12 mouse cellular contexts compared by ENCODE assay signal in the genomic region with DNA sequence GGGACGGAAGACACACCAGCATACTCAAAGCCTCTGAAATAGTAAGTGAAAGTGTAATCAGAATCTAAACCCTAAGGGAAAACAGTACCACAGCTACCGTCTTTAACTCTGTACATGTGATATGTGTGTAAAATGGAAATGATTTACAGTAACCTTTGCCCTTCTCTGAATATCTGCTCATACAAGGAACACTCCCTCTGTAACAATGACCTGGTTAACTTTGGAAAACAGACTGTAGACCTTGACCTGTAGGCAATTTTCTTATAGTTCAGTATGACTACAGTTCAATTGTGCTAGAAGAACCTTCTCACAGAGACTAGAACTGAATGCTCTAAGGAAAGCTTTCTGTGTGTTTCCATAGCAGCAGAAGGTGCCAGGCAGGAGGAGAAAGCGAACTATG.
"Had no signal": no experiment of that assay in that cellular context is flagged by ENCODE, and none has a peak within 500 bp of the region (broad histone marks: within the 10 kb centered on the region; RNA-seq: fewer than 3 reads in every experiment).

No protein-coding gene starts in this region.

- H3K9ac ChIP-seq: limb, embryonic 15.5 days; liver, embryonic 13.5 days; midbrain, embryonic 15.5 days; neural tube, embryonic 12.5 days had no signal

- H3K36me3 ChIP-seq: limb, embryonic 15.5 days; liver, embryonic 13.5 days; midbrain, embryonic 15.5 days; neural tube, embryonic 12.5 days had no signal

- H3K4me3 ChIP-seq: limb, embryonic 15.5 days; liver, embryonic 13.5 days; midbrain, embryonic 15.5 days; neural tube, embryonic 12.5 days had no signal

- H3K27ac ChIP-seq: limb, embryonic 15.5 days; liver, embryonic 13.5 days; midbrain, embryonic 15.5 days; neural tube, embryonic 12.5 days had no signal

- H3K27me3 ChIP-seq: limb, embryonic 15.5 days; liver, embryonic 13.5 days; midbrain, embryonic 15.5 days; neural tube, embryonic 12.5 days had no signal

- ATAC-seq: lung, postnatal 0 days; midbrain, embryonic 15.5 days had no signal

- DNase-seq: liver, embryonic 13.5 days; lung, adult 18-20 months; lung, postnatal 4 days; retina, postnatal 1 day; right cerebral cortex, postnatal 4 days; spleen, adult 18-20 months; thymus, postnatal 36 days had no signal

- H3K9me3 ChIP-seq: limb, embryonic 15.5 days; liver, embryonic 13.5 days; midbrain, embryonic 15.5 days; neural tube, embryonic 12.5 days had no signal

- H3K4me1 ChIP-seq: limb, embryonic 15.5 days; liver, embryonic 13.5 days; midbrain, embryonic 15.5 days had no signal

- H3K4me2 ChIP-seq: limb, embryonic 15.5 days; liver, embryonic 13.5 days; midbrain, embryonic 11.5 days; midbrain, embryonic 15.5 days; neural tube, embryonic 12.5 days had no signal
